Mouse (Mus musculus) kidney, postnatal 10 days (tissue): ENCODE results near the gene Fpr2.
"Not testable (repeated sequence)": the region's sequence is repeated elsewhere in the genome, so short reads cannot be mapped to it uniquely, and the experiment has no call there.

Experiments used
- DNase-seq: peaks from one replicate; pipeline ENCODE4 v3.0.0; 2021; ENCODE audit warnings: mixed read lengths

The Fpr2 gene

DNA sequence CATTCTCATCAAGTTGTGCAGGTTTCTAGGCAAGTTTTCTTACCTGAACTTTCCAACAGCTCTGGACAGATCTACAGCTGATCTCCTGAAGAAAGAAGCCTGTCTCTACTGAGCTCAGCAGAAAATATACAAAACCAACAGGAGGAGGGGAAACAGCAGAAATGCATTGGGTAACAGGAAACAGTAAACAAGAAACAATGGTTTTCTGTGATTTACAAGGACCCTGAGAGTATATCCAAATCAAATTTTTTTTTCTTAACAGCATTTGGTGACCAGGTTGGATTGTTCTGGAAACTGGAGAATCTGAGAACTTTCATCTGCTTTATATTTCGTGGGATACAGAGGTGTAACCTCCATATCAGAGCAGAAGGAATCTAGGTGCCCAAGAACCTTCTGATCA lies 3.8 kb upstream of the Fpr2 start, which contains the start of gene Fpr1:
Gene Fpr1, minus strand, starts transcription at position 101 of the 400 bp plus-strand sequence.
- no peak for DNase-seq

DNA sequence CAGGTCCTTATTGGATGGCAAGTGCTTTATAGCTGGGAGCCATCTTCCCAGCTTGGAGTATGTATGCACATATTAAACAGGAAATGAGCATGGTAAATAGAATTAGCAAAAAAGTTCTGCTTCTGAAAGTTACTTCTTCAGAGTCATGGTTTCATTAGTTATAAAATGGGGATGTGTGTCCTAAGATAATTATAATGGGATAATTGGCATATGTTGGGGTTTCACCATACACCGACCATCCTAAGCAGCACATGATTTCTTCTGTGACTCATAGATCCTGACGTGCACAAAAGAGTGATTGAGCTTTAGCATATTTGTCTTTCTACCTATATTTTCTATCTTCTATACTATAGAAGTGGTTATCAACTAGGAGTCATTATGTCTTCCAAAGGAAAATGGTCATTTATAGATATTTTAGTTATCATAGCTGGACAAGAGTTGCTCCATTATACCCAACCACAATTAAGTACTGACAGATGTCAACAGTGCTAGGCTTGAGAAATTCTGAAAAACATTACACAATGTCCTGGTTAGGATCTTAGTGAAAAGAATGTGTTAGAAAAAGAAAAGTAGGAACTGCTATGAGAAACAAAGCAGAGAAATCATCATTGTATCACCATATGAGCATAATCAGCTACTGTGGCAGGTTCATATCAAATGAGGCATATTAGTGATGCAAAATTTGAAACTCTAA lies 2.3 kb downstream of the Fpr2 start:
- DNase-seq = no peak

GRCm38 (mm10) chr17:17896039-17896438 lies 8.4 kb downstream of the Fpr2 start:
- DNase-seq = peak; percentile 48

DNA sequence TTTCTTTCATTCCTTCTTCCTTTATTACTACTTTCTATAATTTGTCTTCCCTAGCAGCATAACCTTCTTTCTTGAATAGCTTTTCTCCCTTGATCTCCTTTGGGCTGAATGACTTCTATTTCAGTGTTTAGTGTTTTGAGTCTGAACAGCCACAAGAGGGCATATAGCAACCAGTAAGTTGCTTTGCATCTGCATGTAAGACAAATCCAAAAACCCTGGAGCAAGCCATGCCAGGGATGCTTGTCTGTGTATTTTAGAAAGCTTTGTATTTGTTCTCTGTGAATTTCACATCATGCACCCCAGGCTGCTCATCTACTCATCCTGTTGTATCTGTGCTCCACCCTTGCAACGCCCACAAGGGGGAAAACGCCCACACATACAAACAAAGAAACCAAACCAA lies 11.6 kb downstream of the Fpr2 start:
- no peak for DNase-seq

DNA sequence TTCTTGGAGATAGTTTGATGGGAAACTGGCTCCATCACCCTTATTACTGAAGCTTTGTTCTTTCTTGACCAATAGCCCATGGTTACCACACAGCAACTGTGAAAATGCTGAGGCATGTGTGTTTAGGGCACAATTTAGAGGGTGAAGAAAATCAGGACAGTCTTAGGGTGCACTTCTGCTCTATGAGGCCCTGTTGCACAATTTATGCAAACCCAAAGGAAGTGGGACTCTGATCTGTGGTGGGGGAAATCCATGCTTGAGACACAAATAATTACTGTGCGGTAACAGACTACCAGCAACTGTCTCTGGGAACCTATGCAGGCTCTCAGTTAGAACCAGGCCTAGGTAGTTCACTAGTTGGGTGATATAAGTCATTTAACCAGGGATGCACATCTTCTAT lies 13.1 kb downstream of the Fpr2 start:
- DNase-seq = no peak

DNA sequence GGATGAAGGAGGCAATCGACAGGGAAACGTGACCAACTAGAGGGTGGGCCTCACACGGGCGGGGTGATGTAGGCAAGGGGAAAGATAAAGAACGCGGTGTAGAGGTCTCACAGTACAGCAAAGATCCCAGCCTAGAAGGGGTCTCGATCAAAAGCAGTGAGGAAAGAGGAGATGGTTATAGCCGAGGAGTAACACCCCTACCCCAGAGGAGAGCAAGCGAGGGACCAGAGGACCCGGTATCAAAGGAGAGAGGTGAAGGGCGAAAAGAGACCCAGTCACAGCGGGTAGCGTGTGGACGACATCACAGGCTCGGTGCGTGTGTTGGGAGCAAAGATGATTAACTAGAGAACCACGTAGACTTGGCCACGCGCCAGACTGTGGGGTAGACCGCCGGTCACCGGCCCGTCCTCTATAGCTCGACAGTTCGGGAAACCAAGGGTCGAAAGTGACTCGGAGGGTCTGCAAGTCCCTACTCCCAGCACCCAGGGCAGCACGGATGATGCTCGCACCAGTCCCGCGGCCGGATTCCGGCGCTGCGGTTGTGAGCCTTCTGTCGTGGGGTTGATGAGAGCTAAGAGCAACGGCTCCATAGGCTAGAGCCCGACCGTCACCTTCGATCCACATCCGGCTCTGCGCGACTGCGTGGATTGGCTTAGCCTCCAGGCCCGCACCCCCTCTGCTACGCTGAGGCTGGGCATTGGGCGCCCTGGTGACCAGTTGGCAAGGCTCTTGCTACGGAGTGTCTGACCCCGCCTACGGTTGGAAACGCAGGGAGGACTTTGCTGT lies 22.2 kb downstream of the Fpr2 start:
- peak; percentile 86 for DNase-seq

GRCm38 (mm10) chr17:17912618-17913017 lies 25.0 kb downstream of the Fpr2 start:
- DNase-seq = not testable (repeated sequence)

- DNase-seq = no peak
Measured at GRCm38 (mm10) chr17:17917376-17917775, 29.8 kb downstream of the Fpr2 start.

- DNase-seq = no peak
Measured at GRCm38 (mm10) chr17:17917782-17918181, 30.2 kb downstream of the Fpr2 start.
